Mouse (Mus musculus) cerebellum, adult 2 months (tissue): ENCODE results near the gene Bclaf1.

Source experiments
- CTCF ChIP-seq: fragments of 200-500 bp; IDR thresholded peaks from 2 replicates; pipeline ENCODE4 v1.5.1; 2011; ENCODE audit warnings: low read depth, mild to moderate bottlenecking, control low read depth, low read length, moderate library complexity, borderline replicate concordance; ENCODE audit not compliant: insufficient read depth
- POLR2A ChIP-seq: fragments of 200-500 bp; IDR thresholded peaks from 2 replicates; pipeline ENCODE4 v1.6.1; 2011; ENCODE audit warnings: low read length, control low read depth, borderline replicate concordance; ENCODE audit not compliant: insufficient read depth

GRCm38 (mm10) chr10:20362450-20363118 lies 50.3 kb downstream of the Bclaf1 start:
- TF ChIP-seq CTCF: no peak
- TF ChIP-seq POLR2A: no peak
